Mouse (Mus musculus): ENCODE measurements around the gene Nt5c3.

The Nt5c3 gene

DNA sequence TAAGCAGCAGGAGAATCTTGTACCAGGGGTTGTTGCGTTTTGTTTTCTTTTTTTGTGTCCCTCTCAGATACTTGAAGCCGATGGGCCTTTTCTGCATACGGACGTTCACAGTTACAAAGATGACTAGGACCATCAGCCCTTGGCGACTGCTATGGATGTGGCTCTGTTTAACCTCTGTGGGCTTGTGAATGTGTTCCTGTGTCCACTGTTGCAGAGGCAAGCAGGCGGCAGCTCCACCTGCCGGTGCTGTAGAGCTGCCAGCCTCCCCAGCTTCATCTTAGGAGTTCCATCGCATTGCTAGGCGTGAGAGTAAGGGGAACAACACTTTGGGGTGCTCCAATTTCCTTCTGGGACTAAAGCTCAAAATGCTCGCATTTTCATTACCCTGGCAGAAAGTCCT lies 88.2 kb downstream of the Nt5c3 start:
- no peak for DNase-seq (ENCODE audit: low spot score)

DNA sequence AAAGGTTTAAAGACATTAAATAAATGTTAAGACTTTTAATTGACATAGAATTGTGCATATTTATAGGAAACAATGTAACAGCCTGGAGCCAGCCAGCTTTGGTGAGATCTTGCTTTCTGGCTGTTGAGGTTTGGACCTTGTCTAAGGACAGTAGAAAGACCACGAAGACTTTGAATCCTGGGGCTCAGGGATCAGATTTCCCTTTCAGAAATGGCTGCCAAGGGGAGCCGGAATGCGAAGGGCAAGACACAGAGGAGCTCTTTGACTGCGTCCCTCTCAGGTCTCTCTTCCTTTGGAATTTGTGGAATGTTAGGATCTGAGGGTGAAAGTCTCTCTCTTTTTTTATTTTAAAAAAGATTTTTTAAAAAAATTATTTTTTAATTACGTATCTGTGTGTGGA lies 89.0 kb downstream of the Nt5c3 start:
- DNase-seq (ENCODE audit: low spot score) = no peak

DNA sequence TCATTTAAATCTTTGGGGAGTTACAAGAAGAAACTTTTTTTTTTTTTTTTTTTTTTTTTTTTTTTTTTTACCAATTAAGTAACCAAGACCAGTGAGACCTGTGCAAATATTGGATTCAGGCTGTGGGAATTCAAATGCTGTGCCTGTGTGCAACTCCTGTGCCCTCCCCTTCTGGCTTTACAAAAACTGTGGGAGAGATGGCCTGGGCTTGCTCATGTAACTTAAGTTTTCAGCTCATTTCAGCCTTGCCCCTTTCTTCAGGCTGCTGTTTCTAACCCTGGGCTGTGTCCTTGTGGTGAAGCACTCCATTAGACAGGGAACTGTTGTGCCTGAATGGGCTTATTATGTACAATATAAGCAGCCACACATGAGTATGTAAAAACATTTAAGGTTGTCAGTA lies 90.9 kb downstream of the Nt5c3 start:
- DNase-seq (ENCODE audit: low spot score) = no peak

DNA sequence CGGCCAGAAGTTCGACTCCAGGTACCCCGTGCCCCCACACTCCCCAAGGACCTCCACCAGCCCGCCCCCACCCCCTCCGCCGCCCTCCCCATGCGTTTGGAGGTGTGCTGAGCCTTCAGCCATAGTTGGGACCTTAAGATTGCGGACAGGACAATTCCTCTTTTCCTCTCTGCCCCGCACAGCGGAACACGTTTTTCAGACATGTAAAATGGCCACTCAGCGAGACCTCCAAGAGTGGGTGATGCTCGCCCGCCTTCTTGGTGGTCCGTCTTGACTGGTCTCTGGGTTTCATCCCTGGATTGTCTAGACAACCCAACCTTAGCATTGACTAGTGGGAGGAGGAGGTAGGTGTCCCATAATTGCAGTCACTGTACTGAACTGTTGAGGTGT lies 91.3 kb downstream of the Nt5c3 start:
- no peak for DNase-seq (ENCODE audit: low spot score)

All from T-cell, adult 2 months (primary cell).